In the genomic region with DNA sequence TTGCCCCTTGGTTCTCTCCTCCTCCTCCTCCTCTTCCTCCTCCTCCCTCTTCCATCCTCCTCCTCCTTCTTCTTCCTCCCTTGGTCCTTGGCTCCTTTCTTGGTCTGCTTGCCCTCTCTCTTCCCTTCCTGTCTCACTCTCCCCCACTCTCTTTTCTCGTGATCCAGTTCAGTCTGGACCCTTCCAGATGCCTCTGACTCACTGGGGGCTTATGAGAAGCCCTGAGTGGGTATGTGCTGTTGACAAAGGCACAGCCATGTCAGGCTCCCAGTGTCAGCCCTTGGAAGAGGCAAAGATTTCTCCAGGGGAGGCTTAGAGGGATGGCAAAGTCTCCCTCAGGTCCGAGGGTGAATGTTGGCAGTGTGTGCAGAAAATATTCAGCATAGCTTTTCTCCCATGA, we compare ENCODE assay signal across 25 mouse cellular contexts.
"Had no signal": no experiment of that assay in that cellular context is flagged by ENCODE, and none has a peak within 500 bp of the region (broad histone marks: within the 10 kb centered on the region; RNA-seq: fewer than 3 reads in every experiment).

No protein-coding gene starts in this region.

- H3K4me2 ChIP-seq: heart, embryonic 13.5 days; heart, embryonic 15.5 days; hindbrain, embryonic 14.5 days; intestine, embryonic 15.5 days; limb, embryonic 12.5 days; liver, embryonic 11.5 days; liver, embryonic 13.5 days had no signal

- ATAC-seq: hindbrain, embryonic 16.5 days; inflammation-experienced regulatory T-cells, adult 6 months; intestine, embryonic 15.5 days; intestine, postnatal 0 days had no signal

- H3K27ac ChIP-seq: gastrocnemius, adult 2 months; heart, adult 2 months; heart, embryonic 15.5 days; hindbrain, embryonic 14.5 days; intestine, embryonic 15.5 days; layer of hippocampus, adult 2 months; left cerebral cortex, adult 2 months; limb, embryonic 10.5 days; limb, embryonic 12.5 days; liver, embryonic 13.5 days had no signal

- H3K27me3 ChIP-seq: heart, embryonic 13.5 days; heart, embryonic 15.5 days; intestine, embryonic 15.5 days; limb, embryonic 12.5 days; liver, embryonic 13.5 days had no signal

- H3K4me3 ChIP-seq: gastrocnemius, adult 2 months; heart, adult 2 months; heart, embryonic 13.5 days; heart, embryonic 15.5 days; intestine, embryonic 15.5 days; layer of hippocampus, adult 2 months; left cerebral cortex, adult 2 months; limb, embryonic 10.5 days; limb, embryonic 12.5 days; liver, embryonic 13.5 days had no signal

- H3K9ac ChIP-seq: heart, embryonic 13.5 days; heart, embryonic 15.5 days; hindbrain, embryonic 14.5 days; intestine, embryonic 15.5 days; limb, embryonic 12.5 days; liver, embryonic 13.5 days had no signal

- DNase-seq: gastrocnemius, adult 2 months; gastrocnemius, postnatal 10 days; gastrocnemius, postnatal 25 days; heart, adult 2 months; heart, postnatal 14 days; heart, postnatal 4 days; kidney, adult 18-20 months; kidney, adult 8-10 months; kidney, postnatal 10 days; kidney, postnatal 25 days; kidney, postnatal 4 days; liver; liver, embryonic 13.5 days had no signal

- H3K36me3 ChIP-seq: heart, embryonic 13.5 days; heart, embryonic 15.5 days; intestine, embryonic 15.5 days; limb, embryonic 10.5 days; limb, embryonic 12.5 days; liver, embryonic 13.5 days had no signal

- H3K9me3 ChIP-seq: heart, embryonic 13.5 days; heart, embryonic 15.5 days; intestine, embryonic 15.5 days; limb, embryonic 10.5 days; limb, embryonic 12.5 days; liver, embryonic 13.5 days had no signal
